Mouse (Mus musculus) adrenal gland, postnatal 10 days (tissue): ENCODE results near the gene Vmn1r93. TPM values are rescaled to one million over a fixed set of nuclear protein-coding genes. Genes with fewer than 3 reads are reported as not detected.
"Not testable (repeated sequence)": the region's sequence is repeated elsewhere in the genome, so short reads cannot be mapped to it uniquely, and the experiment has no call there.

ENCODE experiments used
- DNase-seq: peaks from one replicate; pipeline ENCODE4 v3.0.0; 2021; ENCODE audit warnings: mixed read lengths
- long read RNA-seq, 2 experiments: library from polyadenylated mRNA; stranded (forward); transcript quantifications; one replicate each; pipeline ENCODE4 v2.0.0; 2021
- total RNA-seq, 2 experiments: library from RNA; stranded (reverse); gene quantifications; 2 replicates each; pipeline ENCODE4 v1.2.3; 2021

Gene Vmn1r93
- not detected for total RNA-seq
- long read RNA-seq, experiment 1 = 0 reads
- long read RNA-seq, experiment 2 = 0 reads

GRCm38 (mm10) chr7:20138988-20139387, at the start of gene Vmn1r93:
Gene Vmn1r93 (minus strand): TSS chr7:20139088.
- not testable (repeated sequence) for DNase-seq

GRCm38 (mm10) chr7:20168277-20168676, 29.4 kb upstream of the Vmn1r93 start, which contains the start of gene Vmn1r94:
Gene Vmn1r94 (minus strand): TSS chr7:20168377.
- DNase-seq = not testable (repeated sequence)

- DNase-seq = not testable (repeated sequence)
Measured at GRCm38 (mm10) chr7:20122479-20122878, 16.4 kb downstream of the Vmn1r93 start, which contains the start of gene Gm16442. Gene Gm16442 (minus strand): TSS chr7:20122579.

- DNase-seq = not testable (repeated sequence)
Measured at GRCm38 (mm10) chr7:20099380-20099779, 39.5 kb downstream of the Vmn1r93 start, which contains the start of gene Vmn1r91. Gene Vmn1r91 (plus strand): TSS chr7:20099680.

Other genes with a start within 250 kb of the Vmn1r93 start
- 10 to 100 TPM; 20.9 to 24.9 TPM for gene Pvr, start 217.9 kb downstream of the Vmn1r93 start, total RNA-seq
- gene Igsf23, start 188.3 kb downstream of the Vmn1r93 start, total RNA-seq = under 1 TPM; 0.27 TPM
- not detected for gene Ceacam20, start 173.7 kb downstream of the Vmn1r93 start, total RNA-seq
- not detected for gene Nlrp9b, start 147.6 kb downstream of the Vmn1r93 start, total RNA-seq
- gene Vmn1r91, start 39.4 kb downstream of the Vmn1r93 start, total RNA-seq = not detected
- not detected for gene Gm16442, start 16.5 kb downstream of the Vmn1r93 start, total RNA-seq
- gene Vmn1r94, start 29.3 kb upstream of the Vmn1r93 start, total RNA-seq = not detected
- not detected for gene Vmn1r95, start 54.6 kb upstream of the Vmn1r93 start, total RNA-seq
- gene Gm6164, start 66.5 kb upstream of the Vmn1r93 start, total RNA-seq = not detected
- not detected for gene Gm4498, start 94.7 kb upstream of the Vmn1r93 start, total RNA-seq
- gene Gm5890, start 123.7 kb upstream of the Vmn1r93 start, total RNA-seq = not detected
- gene Gm4133, start 195.0 kb upstream of the Vmn1r93 start, total RNA-seq = not detected
- not detected for gene Gm5728, start 236.3 kb upstream of the Vmn1r93 start, total RNA-seq